Mouse (Mus musculus) heart, embryonic 12.5 days (tissue): ENCODE data around the gene Tspan14. TPM values are rescaled to one million over a fixed set of nuclear protein-coding genes. Genes with fewer than 3 reads are reported as not detected.

Experiments used
- ATAC-seq: fragments of 200-750 bp; cut with Nextera tagmentation; 2 replicates; pipeline ENCODE4 v1.8.0; 2017; ENCODE audit warnings: moderate TSS enrichment, moderate library complexity; ENCODE audit not compliant: insufficient number of reproducible peaks, low FRiP score
- H3K27ac ChIP-seq: fragments of 300-500 bp; sonication (generic); 2 replicates; pipeline ENCODE4 v1.5.1; 2016; ENCODE audit warnings: mild to moderate bottlenecking, moderate library complexity; ENCODE audit not compliant: poor library complexity, severe bottlenecking
- H3K27me3 ChIP-seq: fragments of 300-500 bp; sonication (generic); replicated peaks from 2 replicates; pipeline ENCODE4 v1.6.1; 2016; ENCODE audit warnings: mild to moderate bottlenecking, moderate library complexity
- H3K36me3 ChIP-seq: fragments of 300-500 bp; sonication (generic); 2 replicates; pipeline ENCODE4 v1.6.1; 2016; ENCODE audit warnings: mild to moderate bottlenecking, moderate library complexity
- H3K4me1 ChIP-seq: fragments of 300-500 bp; sonication (generic); replicated peaks from 2 replicates; pipeline ENCODE4 v1.6.1; 2016; ENCODE audit warnings: mild to moderate bottlenecking
- H3K4me2 ChIP-seq: fragments of 300-500 bp; sonication (generic); 2 replicates; pipeline ENCODE4 v1.6.1; 2016; ENCODE audit warnings: mild to moderate bottlenecking, moderate library complexity
- H3K4me3 ChIP-seq: fragments of 300-500 bp; sonication (generic); 2 replicates; pipeline ENCODE4 v1.5.1; 2016; ENCODE audit warnings: mild to moderate bottlenecking
- H3K9ac ChIP-seq: fragments of 300-500 bp; sonication (generic); 2 replicates; pipeline ENCODE4 v1.6.1; 2016; ENCODE audit warnings: mild to moderate bottlenecking, moderate library complexity
- H3K9me3 ChIP-seq: fragments of 300-500 bp; sonication (generic); replicated peaks from 2 replicates; pipeline ENCODE4 v1.6.1; 2016; ENCODE audit warnings: mild to moderate bottlenecking, moderate library complexity
- WGBS: fragments of 180-500 bp; shearing (Covaris S2); methylation state at CpG from one replicate; pipeline ENCODE4 v1.1.7; 2016; 5-methylcytosine and 5-hydroxymethylcytosine counted together
- polyA plus RNA-seq: library from polyadenylated mRNA; unstranded; fragments of >200 nt; fragmentation: Nextera tagmentation; extraction: Ambion mirVana; gene quantifications from 2 replicates; pipeline ENCODE4 v1.2.1, GENCODE M21; 2016

Tspan14 gene
- polyA plus RNA-seq, 1 experiment from 2014 or later = 43.2 TPM

GRCm38 (mm10) chr14:40916667-40917066 lies 49.9 kb downstream of the Tspan14 start:
- Histone ChIP-seq H3K9me3 (no peaks in the 10 kb centered on the region), H3K9ac (no peak overlapping the region), H3K4me3 (no peak overlapping the region), H3K27me3 (no peaks in the 10 kb centered on the region), H3K27ac (no peak overlapping the region), H3K36me3 (peaks cover 34% of the 10 kb centered on the region), H3K4me1 (peaks cover 49% of the 10 kb centered on the region), H3K4me2 (no peak overlapping the region)
- WGBS = 87% methylated on average over 15 of the region's 15 CpGs
- ATAC-seq = no peak

DNA sequence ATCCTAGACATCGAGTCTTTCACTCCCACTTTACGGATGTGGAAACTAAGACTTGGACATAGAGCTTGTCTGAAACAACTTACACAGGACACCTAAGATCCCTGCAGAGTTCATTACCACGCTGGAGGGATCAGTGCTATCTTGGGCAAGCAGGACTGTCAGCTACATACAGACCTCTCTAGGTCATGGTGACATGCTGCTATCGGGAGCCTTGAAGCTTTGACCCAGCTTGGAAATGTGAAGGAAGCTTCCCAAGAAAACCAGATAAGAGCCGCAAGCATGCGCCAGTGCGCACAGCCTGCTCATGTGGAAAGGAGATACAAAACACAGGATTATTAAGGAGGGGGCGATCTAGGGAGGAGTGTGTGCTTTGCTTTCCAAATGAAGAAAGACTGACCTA lies 50.8 kb downstream of the Tspan14 start:
- H3K4me2 ChIP-seq = no peak overlapping the region
- H3K36me3 ChIP-seq = peaks cover 42% of the 10 kb centered on the region
- peaks cover 44% of the 10 kb centered on the region for H3K4me1 ChIP-seq
- WGBS = 43% methylated on average over 8 of the region's 8 CpGs
- H3K9ac ChIP-seq = no peak overlapping the region
- no peak overlapping the region for H3K27ac ChIP-seq
- no peaks in the 10 kb centered on the region for H3K27me3 ChIP-seq
- no peaks in the 10 kb centered on the region for H3K9me3 ChIP-seq
- H3K4me3 ChIP-seq = no peak overlapping the region
- peak; percentile 20; the same call in 1 of the 2 replicates for ATAC-seq

DNA sequence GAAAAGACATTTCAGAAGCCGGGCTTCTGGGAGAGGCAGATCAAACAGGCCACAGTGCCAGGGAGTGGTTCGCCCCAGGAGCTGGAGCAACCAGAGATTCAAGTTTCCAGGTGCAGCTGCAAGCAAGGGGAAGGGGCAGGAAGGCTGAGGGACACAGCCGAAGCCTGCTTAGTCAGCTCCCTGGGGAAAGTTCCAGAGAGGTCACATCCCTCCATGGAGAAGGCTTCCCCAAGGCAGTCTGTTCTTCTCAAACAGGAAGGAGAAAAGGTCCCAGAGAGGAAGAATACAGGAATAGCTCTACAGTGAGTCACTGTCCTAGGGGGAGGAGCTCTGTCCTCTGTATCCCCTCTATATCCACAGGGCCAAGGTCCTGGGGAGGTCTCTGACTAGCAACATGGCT lies 51.9 kb downstream of the Tspan14 start:
- 65% methylated on average over 3 of the region's 3 CpGs for WGBS
- Histone ChIP-seq H3K36me3 (peaks cover 52% of the 10 kb centered on the region), H3K4me2 (no peak overlapping the region), H3K4me1 (peaks cover 44% of the 10 kb centered on the region), H3K4me3 (no peak overlapping the region), H3K27ac (no peak overlapping the region; the same call in 1 of the 2 replicates), H3K9me3 (no peaks in the 10 kb centered on the region), H3K27me3 (no peaks in the 10 kb centered on the region), H3K9ac (no peak overlapping the region)
- 0 out of 2 replicates have a peak, but pooled peaks have one; percentile 30 for ATAC-seq

- WGBS = 71% methylated on average over 6 of the region's 6 CpGs
- no peak for ATAC-seq
- no peak overlapping the region for H3K9ac ChIP-seq
- no peak overlapping the region for H3K27ac ChIP-seq
- H3K4me3 ChIP-seq = no peak overlapping the region
- H3K36me3 ChIP-seq = peaks cover 62% of the 10 kb centered on the region
- H3K4me2 ChIP-seq = no peak overlapping the region
- H3K4me1 ChIP-seq = peaks cover 39% of the 10 kb centered on the region
- H3K27me3 ChIP-seq = no peaks in the 10 kb centered on the region
- H3K9me3 ChIP-seq = no peaks in the 10 kb centered on the region
Measured at GRCm38 (mm10) chr14:40913709-40914108, 52.9 kb downstream of the Tspan14 start.

DNA sequence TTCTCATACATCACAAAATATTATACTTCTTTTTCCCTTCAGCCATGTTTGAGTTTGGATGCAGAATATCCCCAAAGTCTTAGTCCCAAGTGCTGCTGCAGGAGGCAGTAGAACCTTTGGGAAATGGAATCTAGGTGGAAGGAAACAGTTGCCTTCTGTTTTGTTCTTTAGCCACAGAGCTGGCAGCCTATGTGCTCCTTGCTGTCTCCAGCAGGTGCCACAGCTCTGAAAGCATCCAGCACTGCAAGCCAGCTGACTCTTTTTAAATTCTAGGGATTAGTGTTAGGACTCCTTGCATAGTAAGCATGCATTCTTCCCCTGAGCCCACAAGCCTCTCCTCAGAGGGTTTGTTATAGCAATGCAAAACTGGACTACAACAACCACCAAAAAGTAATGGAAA lies 55.1 kb downstream of the Tspan14 start:
- Histone ChIP-seq H3K9me3 (no peaks in the 10 kb centered on the region), H3K9ac (no peak overlapping the region), H3K4me2 (no peak overlapping the region), H3K4me3 (no peak overlapping the region), H3K27ac (no peak overlapping the region), H3K36me3 (peaks cover 83% of the 10 kb centered on the region), H3K4me1 (peaks cover 40% of the 10 kb centered on the region), H3K27me3 (no peaks in the 10 kb centered on the region)
- ATAC-seq = no peak

GRCm38 (mm10) chr14:40908763-40909162 lies 57.8 kb downstream of the Tspan14 start:
- no peak for ATAC-seq
- WGBS = 87% methylated on average over 9 of the region's 9 CpGs
- Histone ChIP-seq H3K4me1 (peaks cover 16% of the 10 kb centered on the region), H3K27ac (no peak overlapping the region), H3K9ac (no peak overlapping the region), H3K4me3 (no peak overlapping the region), H3K36me3 (peaks cover 67% of the 10 kb centered on the region), H3K4me2 (no peak overlapping the region), H3K9me3 (no peaks in the 10 kb centered on the region), H3K27me3 (no peaks in the 10 kb centered on the region)

GRCm38 (mm10) chr14:40906770-40907169 lies 59.8 kb downstream of the Tspan14 start:
- Histone ChIP-seq H3K9ac (no peak overlapping the region), H3K27ac (peak overlapping the region; percentile 62; the same call in 1 of the 2 replicates), H3K27me3 (no peaks in the 10 kb centered on the region), H3K4me2 (peak overlapping the region; percentile 31; the same call in 1 of the 2 replicates), H3K4me3 (no peak overlapping the region), H3K9me3 (no peaks in the 10 kb centered on the region), H3K4me1 (peaks cover 17% of the 10 kb centered on the region), H3K36me3 (peaks cover 53% of the 10 kb centered on the region)
- 21% methylated on average over 9 of the region's 9 CpGs for WGBS
- peak; percentile 69 for ATAC-seq

GRCm38 (mm10) chr14:40905813-40906212 lies 60.8 kb downstream of the Tspan14 start:
- Histone ChIP-seq H3K9ac (no peak overlapping the region), H3K4me1 (peaks cover 17% of the 10 kb centered on the region), H3K36me3 (peaks cover 44% of the 10 kb centered on the region), H3K27me3 (no peaks in the 10 kb centered on the region), H3K4me3 (no peak overlapping the region), H3K4me2 (no peak overlapping the region), H3K27ac (no peak overlapping the region), H3K9me3 (no peaks in the 10 kb centered on the region)
- ATAC-seq = no peak
- 92% methylated on average over 8 of the region's 8 CpGs for WGBS

- 61% methylated on average over 12 of the region's 12 CpGs for WGBS
- Histone ChIP-seq H3K9me3 (no peaks in the 10 kb centered on the region), H3K9ac (no peak overlapping the region), H3K4me3 (no peak overlapping the region), H3K4me2 (no peak overlapping the region), H3K27me3 (no peaks in the 10 kb centered on the region), H3K4me1 (peaks cover 14% of the 10 kb centered on the region), H3K36me3 (peaks cover 11% of the 10 kb centered on the region), H3K27ac (no peak overlapping the region)
- ATAC-seq = no peak
Measured at GRCm38 (mm10) chr14:40902307-40903055, 64.1 kb downstream of the Tspan14 start.

GRCm38 (mm10) chr14:40900267-40900666 lies 66.3 kb downstream of the Tspan14 start:
- H3K36me3 ChIP-seq = no peaks in the 10 kb centered on the region
- no peak overlapping the region for H3K27ac ChIP-seq
- H3K4me2 ChIP-seq = no peak overlapping the region
- H3K9me3 ChIP-seq = no peaks in the 10 kb centered on the region
- no peaks in the 10 kb centered on the region for H3K27me3 ChIP-seq
- H3K4me3 ChIP-seq = no peak overlapping the region
- peaks cover 3% of the 10 kb centered on the region; the same call in 1 of the 2 replicates for H3K4me1 ChIP-seq
- no peak for ATAC-seq
- 70% methylated on average over 2 of the region's 2 CpGs for WGBS
- H3K9ac ChIP-seq = no peak overlapping the region

DNA sequence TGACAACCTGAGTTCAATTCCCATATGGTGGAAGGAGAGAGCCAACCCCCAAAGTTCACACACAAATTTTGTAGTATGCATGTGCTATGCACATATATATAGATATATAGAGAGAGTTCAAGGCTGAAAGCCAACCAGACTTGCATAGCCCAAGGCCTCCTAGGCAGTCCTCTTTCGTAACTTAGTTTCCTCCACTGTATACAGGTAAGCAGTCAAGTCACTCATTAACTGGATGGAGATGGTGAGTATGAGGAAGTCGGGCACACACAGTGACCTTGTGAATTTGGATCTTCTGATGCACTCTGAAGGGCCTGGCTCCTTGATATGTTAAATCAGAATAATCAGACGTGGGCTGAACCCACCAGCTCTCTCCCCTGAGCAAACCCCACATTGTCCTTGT lies 68.7 kb downstream of the Tspan14 start:
- 87% methylated on average over 3 of the region's 3 CpGs for WGBS

GRCm38 (mm10) chr14:40895681-40896080 lies 70.9 kb downstream of the Tspan14 start:
- Histone ChIP-seq H3K9me3 (no peaks in the 10 kb centered on the region), H3K4me3 (no peak overlapping the region), H3K27me3 (no peaks in the 10 kb centered on the region), H3K27ac (no peak overlapping the region), H3K4me2 (no peak overlapping the region), H3K9ac (no peak overlapping the region), H3K36me3 (no peaks in the 10 kb centered on the region), H3K4me1 (peaks cover 17% of the 10 kb centered on the region)
- 67% methylated on average over 8 of the region's 8 CpGs for WGBS
- no peak for ATAC-seq

More for the DNA sequence above, 68.7 kb downstream of the Tspan14 start:
- ATAC-seq = no peak
- no peaks in the 10 kb centered on the region for H3K27me3 ChIP-seq
- no peak overlapping the region for H3K4me2 ChIP-seq
- peaks cover 20% of the 10 kb centered on the region for H3K4me1 ChIP-seq
- H3K36me3 ChIP-seq = no peaks in the 10 kb centered on the region
- H3K9ac ChIP-seq = no peak overlapping the region
- H3K27ac ChIP-seq = no peak overlapping the region
- H3K4me3 ChIP-seq = no peak overlapping the region
- no peaks in the 10 kb centered on the region for H3K9me3 ChIP-seq
